Mouse (Mus musculus) stomach, postnatal 0 days (tissue): ENCODE measurements at regions not wholly inside any gene's neighbourhood (a gene's known extent, or its start where the extent isn't known, plus 50 kb on each side); places are given as distances from the start of the nearest gene placed in this dataset.

Experiments used
- CTCF ChIP-seq: IDR thresholded peaks from 2 replicates; pipeline ENCODE4 v1.5.1; 2016; ENCODE audit warnings: antibody characterized with exemption, low read depth, mild to moderate bottlenecking, moderate library complexity
- EP300 ChIP-seq: optimal IDR thresholded peaks from 2 replicates; pipeline ENCODE3; 2016; ENCODE audit warnings: antibody characterized with exemption

GRCm38 (mm10) chr11:31481057-31481340 lies 111.1 kb upstream of the Stc2 start:
- TF ChIP-seq CTCF (no peak), EP300 (no peak)
